Mouse (Mus musculus): ENCODE results near the gene Ddx42. TPM values are rescaled to one million over a fixed set of nuclear protein-coding genes. Genes with fewer than 3 reads are reported as not detected.
A peak's percentile ranks its signal among the peaks of the same experiment; 100 is the strongest.

Ddx42 gene
- polyA plus RNA-seq, 1 experiment from 2014 or later = 27.2 TPM

DNA sequence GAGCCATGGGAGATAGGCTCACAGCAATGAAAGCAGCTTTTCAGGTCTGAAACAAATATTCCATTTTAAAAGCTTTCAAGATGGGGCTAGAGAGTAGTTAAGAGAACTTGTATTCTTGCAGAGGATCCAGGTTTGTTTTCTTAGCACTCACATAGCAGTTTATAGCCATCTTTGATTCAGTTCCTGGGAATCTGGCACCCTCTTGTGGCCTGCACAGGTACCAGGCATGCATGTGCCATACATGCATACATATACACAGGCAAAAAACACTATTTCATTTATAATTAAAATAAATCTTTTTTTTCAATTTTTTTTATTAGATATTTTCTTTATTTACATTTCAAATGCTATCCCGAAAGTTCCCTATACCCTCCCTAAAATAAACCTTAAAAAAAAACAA, 30.1 kb downstream of the Ddx42 start:
- TF ChIP-seq CTCF (IDR thresholded peaks at IDR 0.05; ENCODE audit: low read depth) (peak; percentile 59), EP300 (optimal IDR thresholded peaks at IDR 0.05) (no peak)
- H3K4me3 ChIP-seq (ENCODE audit: low read depth, low read length) = no peak overlapping the region
- H3K4me1 ChIP-seq (replicated peaks; ENCODE audit: control insufficient read depth, insufficient read depth) = no peaks in the 10 kb centered on the region
- peaks cover 48% of the 10 kb centered on the region for H3K36me3 ChIP-seq (ENCODE audit: control insufficient read depth, insufficient read depth, low read length)
- H3K27me3 ChIP-seq (ENCODE audit: control insufficient read depth, insufficient read depth, low read length) = no peaks in the 10 kb centered on the region
- no peaks in the 10 kb centered on the region for H3K9me3 ChIP-seq (ENCODE audit: control insufficient read depth, low read length)
- no peak for DNase-seq (ENCODE audit: low spot score)
- H3K9ac ChIP-seq (ENCODE audit: low read length) = no peak overlapping the region
- H3K4me2 ChIP-seq (replicated peaks; ENCODE audit: low read depth) = no peak overlapping the region
- no peak overlapping the region for H3K27ac ChIP-seq (replicated peaks)
- 93% methylated on average over 1 of the region's 1 CpGs for WGBS
- ATAC-seq (ENCODE audit: low FRiP score, low TSS enrichment) = no peak

DNA sequence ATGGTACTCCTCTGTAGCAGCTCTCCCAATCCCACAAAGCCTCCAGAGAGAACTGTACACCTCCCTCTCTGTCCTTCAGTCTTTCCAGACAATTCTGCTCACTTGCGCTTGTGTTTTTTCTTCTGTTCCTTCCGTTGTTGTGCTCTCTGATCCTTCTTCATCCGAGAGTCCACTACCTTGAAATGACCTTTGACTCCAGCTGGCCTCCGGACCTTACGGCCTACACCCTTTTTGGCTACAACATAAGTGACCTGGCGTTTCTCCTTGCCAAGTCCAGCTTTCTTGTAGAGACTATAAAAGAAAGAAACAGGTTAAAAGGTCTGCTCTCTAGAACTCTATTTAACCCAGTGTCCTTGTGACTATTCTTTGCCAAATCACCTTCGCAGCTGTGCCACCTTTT, 32.6 kb downstream of the Ddx42 start:
- ATAC-seq (ENCODE audit: low FRiP score, low TSS enrichment) = no peak
- Histone ChIP-seq H3K9me3 (ENCODE audit: control insufficient read depth, low read length) (no peaks in the 10 kb centered on the region), H3K9ac (ENCODE audit: low read length) (no peak overlapping the region), H3K4me2 (replicated peaks; ENCODE audit: low read depth) (no peak overlapping the region), H3K36me3 (ENCODE audit: control insufficient read depth, insufficient read depth, low read length) (peaks cover 36% of the 10 kb centered on the region), H3K4me3 (ENCODE audit: low read depth, low read length) (no peak overlapping the region), H3K4me1 (replicated peaks; ENCODE audit: control insufficient read depth, insufficient read depth) (no peaks in the 10 kb centered on the region), H3K27me3 (ENCODE audit: control insufficient read depth, insufficient read depth, low read length) (no peaks in the 10 kb centered on the region), H3K27ac (replicated peaks) (no peak overlapping the region)
- 82% methylated on average over 7 of the region's 7 CpGs for WGBS
- TF ChIP-seq EP300 (optimal IDR thresholded peaks at IDR 0.05) = no peak
- no peak for TF ChIP-seq CTCF (IDR thresholded peaks at IDR 0.05; ENCODE audit: low read depth)
- no peak for DNase-seq (ENCODE audit: low spot score)

DNA sequence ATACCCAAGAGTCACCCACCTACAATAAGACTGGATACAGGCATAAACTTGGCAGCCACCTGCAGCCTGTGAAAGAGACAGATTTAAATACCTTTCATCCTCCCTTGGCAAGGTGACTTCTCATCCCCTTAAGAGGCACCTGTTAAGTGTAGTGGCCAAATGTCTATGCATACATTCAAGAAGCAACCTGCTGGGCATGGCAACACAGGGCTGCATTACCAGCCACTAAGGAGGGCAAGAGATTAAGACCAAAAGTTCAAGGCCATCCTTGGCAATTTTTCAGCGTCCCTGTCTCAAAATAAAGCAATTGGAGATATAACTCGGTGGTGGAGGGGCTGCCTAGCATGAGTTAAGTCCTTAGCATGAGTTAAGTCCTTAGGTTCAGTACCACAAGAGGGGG, 38.0 kb downstream of the Ddx42 start:
- Histone ChIP-seq H3K27me3 (ENCODE audit: control insufficient read depth, insufficient read depth, low read length) (no peaks in the 10 kb centered on the region), H3K9me3 (ENCODE audit: control insufficient read depth, low read length) (no peaks in the 10 kb centered on the region), H3K4me1 (replicated peaks; ENCODE audit: control insufficient read depth, insufficient read depth) (0 out of 2 replicates have a peak, but pooled peaks cover 2% of the 10 kb centered on the region), H3K4me3 (ENCODE audit: low read depth, low read length) (peak overlapping the region; percentile 69), H3K9ac (ENCODE audit: low read length) (peak overlapping the region; percentile 65), H3K36me3 (ENCODE audit: control insufficient read depth, insufficient read depth, low read length) (peaks cover 9% of the 10 kb centered on the region), H3K27ac (replicated peaks) (no peak overlapping the region; the same call in 1 of the 2 replicates), H3K4me2 (replicated peaks; ENCODE audit: low read depth) (peak overlapping the region; percentile 76)
- WGBS = 15% methylated on average over 2 of the region's 2 CpGs
- TF ChIP-seq EP300 (optimal IDR thresholded peaks at IDR 0.05) = no peak
- TF ChIP-seq CTCF (IDR thresholded peaks at IDR 0.05; ENCODE audit: low read depth) = no peak
- no peak for ATAC-seq (ENCODE audit: low FRiP score, low TSS enrichment)
- DNase-seq (ENCODE audit: low spot score) = no peak

DNA sequence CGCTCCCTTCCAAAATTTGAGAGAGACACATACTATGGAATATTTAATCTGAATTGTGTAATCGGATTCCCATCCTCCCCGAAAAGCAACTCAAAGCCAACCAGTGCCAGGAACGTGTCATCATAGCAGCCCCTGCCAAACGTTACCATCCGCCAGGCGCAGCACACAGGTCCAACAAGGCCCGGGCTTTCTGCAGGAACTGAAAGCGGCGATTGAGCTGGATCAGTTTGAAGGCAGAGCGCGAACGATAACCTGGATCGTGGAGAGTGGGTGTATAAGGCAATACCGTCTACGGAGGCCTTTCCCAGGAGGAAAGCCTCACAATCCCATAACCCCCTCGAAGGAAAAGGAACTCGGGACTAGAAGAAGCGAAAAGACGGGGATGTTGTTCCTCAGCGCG, 38.4 kb downstream of the Ddx42 start:
- Histone ChIP-seq H3K9me3 (ENCODE audit: control insufficient read depth, low read length) (no peaks in the 10 kb centered on the region), H3K4me1 (replicated peaks; ENCODE audit: control insufficient read depth, insufficient read depth) (0 out of 2 replicates have a peak, but pooled peaks cover 2% of the 10 kb centered on the region), H3K4me3 (ENCODE audit: low read depth, low read length) (peak overlapping the region; percentile 69), H3K27me3 (ENCODE audit: control insufficient read depth, insufficient read depth, low read length) (no peaks in the 10 kb centered on the region), H3K4me2 (replicated peaks; ENCODE audit: low read depth) (peak overlapping the region; percentile 76), H3K9ac (ENCODE audit: low read length) (peak overlapping the region; percentile 65), H3K36me3 (ENCODE audit: control insufficient read depth, insufficient read depth, low read length) (peaks cover 4% of the 10 kb centered on the region), H3K27ac (replicated peaks) (peak overlapping the region; percentile 61)
- DNase-seq (ENCODE audit: low spot score) = peak; percentile 50
- ATAC-seq (ENCODE audit: low FRiP score, low TSS enrichment) = no peak; the same call in 1 of the 2 replicates
- WGBS = 3% methylated on average over 22 of the region's 22 CpGs
- no peak for TF ChIP-seq CTCF (IDR thresholded peaks at IDR 0.05; ENCODE audit: low read depth)
- no peak for TF ChIP-seq EP300 (optimal IDR thresholded peaks at IDR 0.05)

DNA sequence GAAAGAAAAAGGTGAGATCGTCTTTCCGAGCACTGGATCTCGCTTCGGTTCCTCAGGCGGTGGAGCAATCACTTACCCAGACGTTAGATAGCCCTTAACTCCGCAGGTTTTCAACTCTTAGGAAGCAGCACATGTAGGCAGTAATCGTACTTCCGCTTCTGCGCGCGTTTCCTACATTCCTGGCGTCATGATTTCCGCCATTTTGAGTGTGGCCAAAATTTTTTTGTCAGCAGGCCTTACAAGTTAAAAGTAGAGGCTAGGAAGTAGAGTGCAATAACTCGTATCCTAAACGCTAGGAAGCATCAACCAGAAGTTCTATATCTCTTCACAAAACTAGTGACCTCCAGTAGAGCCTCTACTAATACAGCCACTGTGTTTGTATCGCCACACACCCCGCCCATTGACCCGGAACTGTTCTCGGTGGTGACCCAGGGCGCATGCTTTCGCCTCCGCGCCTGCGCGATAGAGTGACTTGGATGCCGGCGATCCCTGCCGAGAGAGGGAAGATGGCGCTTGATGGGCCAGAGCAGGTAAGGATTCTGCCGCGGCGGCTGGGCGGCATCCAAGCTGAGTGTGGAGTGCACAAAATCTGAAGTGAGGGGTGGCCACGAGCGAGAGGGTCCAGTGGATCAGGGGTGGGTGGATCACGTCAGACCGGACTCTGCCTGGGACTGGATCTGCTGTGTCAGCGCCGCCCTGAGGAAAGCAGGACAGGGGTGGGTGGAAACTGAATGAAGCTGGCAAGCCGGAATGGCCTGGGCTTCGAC, 39.1 kb downstream of the Ddx42 start, which contains the start of the genes Ftsj3 and Psmc5:
Gene Ftsj3, minus strand, starts transcription at position 395 of the 767 bp plus-strand sequence.
Gene Psmc5, plus strand, starts transcription at position 470 of the 767 bp plus-strand sequence.
- Histone ChIP-seq H3K27me3 (ENCODE audit: control insufficient read depth, insufficient read depth, low read length) (no peaks in the 10 kb centered on the region), H3K4me1 (replicated peaks; ENCODE audit: control insufficient read depth, insufficient read depth) (0 out of 2 replicates have a peak, but pooled peaks cover 2% of the 10 kb centered on the region), H3K9me3 (ENCODE audit: control insufficient read depth, low read length) (no peaks in the 10 kb centered on the region), H3K36me3 (ENCODE audit: control insufficient read depth, insufficient read depth, low read length) (no peaks in the 10 kb centered on the region; the same call in 1 of the 2 replicates), H3K4me2 (replicated peaks; ENCODE audit: low read depth) (peak within 1 kb of the TSS; percentile 76), H3K9ac (ENCODE audit: low read length) (peak within 1 kb of the TSS; percentile 70), H3K27ac (replicated peaks) (peak within 1 kb of the TSS; percentile 79), H3K4me3 (ENCODE audit: low read depth, low read length) (peak within 1 kb of the TSS; percentile 69)
- TF ChIP-seq EP300 (optimal IDR thresholded peaks at IDR 0.05) (no peak), CTCF (IDR thresholded peaks at IDR 0.05; ENCODE audit: low read depth) (peak; percentile 60)
- DNase-seq (ENCODE audit: low spot score) = peak; percentile 96
- peak; percentile 96 for ATAC-seq (ENCODE audit: low FRiP score, low TSS enrichment)
- under 1% methylated on average over 42 of the region's 42 CpGs for WGBS

DNA sequence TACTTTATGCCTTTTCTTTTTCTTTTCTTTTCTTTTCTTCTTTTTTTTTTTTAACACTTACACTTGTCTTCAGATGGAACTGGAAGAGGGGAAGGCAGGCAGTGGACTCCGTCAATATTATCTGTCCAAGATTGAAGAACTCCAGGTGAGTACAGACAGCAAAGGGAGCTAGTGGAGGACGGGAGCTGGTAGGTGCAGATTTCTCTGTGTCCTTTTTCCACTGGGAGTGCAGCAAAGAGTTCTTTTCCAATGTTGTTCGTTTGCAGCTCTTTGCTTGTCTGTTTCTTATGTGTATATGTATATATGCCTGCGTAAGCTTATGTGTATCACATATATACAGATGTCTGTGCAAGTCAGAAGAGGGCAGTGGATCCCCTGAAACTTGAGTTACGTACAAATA, 40.0 kb downstream of the Ddx42 start:
- Histone ChIP-seq H3K4me1 (replicated peaks; ENCODE audit: control insufficient read depth, insufficient read depth) (0 out of 2 replicates have a peak, but pooled peaks cover 2% of the 10 kb centered on the region), H3K36me3 (ENCODE audit: control insufficient read depth, insufficient read depth, low read length) (peaks cover 1% of the 10 kb centered on the region; the same call in 1 of the 2 replicates), H3K9ac (ENCODE audit: low read length) (peak overlapping the region; percentile 70), H3K4me3 (ENCODE audit: low read depth, low read length) (peak overlapping the region; percentile 69), H3K9me3 (ENCODE audit: control insufficient read depth, low read length) (no peaks in the 10 kb centered on the region), H3K27me3 (ENCODE audit: control insufficient read depth, insufficient read depth, low read length) (no peaks in the 10 kb centered on the region), H3K27ac (replicated peaks) (peak overlapping the region; percentile 79; the same call in 1 of the 2 replicates), H3K4me2 (replicated peaks; ENCODE audit: low read depth) (peak overlapping the region; percentile 76)
- 49% methylated on average over 5 of the region's 5 CpGs for WGBS
- no peak for ATAC-seq (ENCODE audit: low FRiP score, low TSS enrichment)
- no peak for DNase-seq (ENCODE audit: low spot score)
- no peak for TF ChIP-seq EP300 (optimal IDR thresholded peaks at IDR 0.05)
- no peak for TF ChIP-seq CTCF (IDR thresholded peaks at IDR 0.05; ENCODE audit: low read depth)

All from stomach, postnatal 0 days (tissue).